Mouse (Mus musculus) left cerebral cortex, adult 9 months (tissue): ENCODE measurements at regions not wholly inside any gene's neighbourhood (a gene's known extent, or its start where the extent isn't known, plus 50 kb on each side); places are given as distances from the start of the nearest gene placed in this dataset.

Experiments used
- DNase-seq, 2 experiments: peaks; one replicate each; pipeline ENCODE4 v3.0.0; 2022; ENCODE audit warnings: low spot score in 2 of 2

DNA sequence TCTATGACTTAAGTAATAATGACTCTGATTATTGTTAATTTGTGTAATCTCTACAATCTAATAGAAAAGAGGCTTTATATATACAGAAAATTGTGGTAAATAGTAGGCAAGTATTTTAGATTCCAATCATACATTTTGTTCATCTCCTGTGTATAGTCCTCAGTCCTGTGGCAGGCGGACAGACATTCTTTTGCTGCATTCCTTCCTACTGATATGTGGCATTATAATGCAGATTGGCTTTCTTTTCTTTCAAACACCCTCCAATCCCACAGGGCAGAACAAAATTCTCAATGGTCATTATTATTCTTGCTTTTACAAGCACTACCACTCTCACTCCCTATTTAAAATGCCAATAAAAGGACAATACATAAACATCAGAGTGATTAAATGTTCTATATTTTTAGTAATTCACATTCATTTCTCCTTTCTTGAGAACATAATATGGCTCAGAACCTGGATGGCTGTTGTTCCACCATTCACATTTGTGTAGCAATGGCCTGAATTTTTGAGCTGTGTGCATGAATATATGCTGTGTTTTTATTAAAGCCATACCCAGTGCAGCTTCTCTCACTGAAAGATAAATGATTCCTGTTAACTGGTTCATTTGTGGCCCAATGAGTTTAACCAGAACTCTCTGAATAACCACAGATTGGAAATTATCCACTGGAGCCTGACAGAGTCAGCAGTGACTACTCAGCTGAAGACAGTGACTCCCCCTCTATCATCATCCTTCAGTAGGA lies 194.6 kb downstream of the Gm43517 start:
- no peak for DNase-seq

DNA sequence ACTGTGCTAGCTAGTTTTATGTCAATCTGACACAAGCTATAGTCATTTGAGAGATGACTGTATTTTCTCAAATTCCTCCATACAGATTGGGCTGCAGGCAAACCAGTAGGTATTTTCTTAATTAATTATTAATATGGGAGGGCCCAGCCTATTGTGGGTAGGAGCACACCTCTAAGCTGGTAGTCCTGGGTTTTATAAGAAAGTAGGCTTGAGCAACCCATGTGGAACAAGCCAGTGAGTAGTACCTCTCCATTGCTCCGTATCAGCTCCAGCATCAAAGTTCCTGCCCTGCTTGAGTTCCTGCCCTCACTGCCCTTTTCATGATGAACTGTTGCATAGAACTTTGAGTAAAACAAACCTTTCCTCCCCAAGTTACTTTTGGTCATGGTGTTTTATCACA lies 198.9 kb downstream of the Gm43517 start:
- no peak for DNase-seq

DNA sequence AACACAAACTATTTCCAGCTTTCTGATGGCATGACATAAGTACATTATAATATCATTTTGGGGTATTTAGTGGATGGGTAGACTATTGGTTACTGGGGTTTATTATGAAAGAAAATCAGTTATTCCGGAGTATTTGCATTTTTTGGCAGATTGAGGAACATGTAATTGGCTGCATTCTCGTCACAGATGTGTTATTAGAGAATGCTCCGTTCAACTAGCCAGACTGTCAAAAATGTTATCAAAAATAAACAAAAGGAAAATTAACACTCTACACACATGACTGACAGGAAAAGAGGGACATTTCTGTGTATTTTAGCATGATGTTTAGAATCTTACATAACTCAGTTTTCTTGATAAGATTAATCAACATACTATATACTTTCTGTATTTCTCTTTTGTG lies 237.3 kb downstream of the Gm43517 start:
- no peak for DNase-seq

DNA sequence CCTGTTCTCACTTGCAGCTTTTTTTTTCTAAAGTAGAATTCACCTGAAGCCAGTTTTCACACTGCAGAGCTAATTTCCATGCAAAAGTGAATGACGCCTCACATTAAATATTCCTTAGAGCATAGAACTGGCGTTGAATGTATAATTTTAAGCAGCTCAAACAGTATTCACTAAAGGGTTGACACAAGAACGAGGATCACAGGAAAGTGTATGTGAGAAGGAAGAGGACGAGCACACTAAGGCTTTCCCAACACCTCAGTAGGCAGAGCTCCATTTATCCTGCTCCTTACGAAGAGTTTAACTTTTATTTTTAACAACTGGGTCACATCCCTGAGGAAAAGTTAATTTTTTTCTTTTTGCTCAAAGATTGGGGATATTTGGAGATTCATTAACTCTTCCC lies 242.2 kb downstream of the Gm43517 start:
- no peak for DNase-seq

DNA sequence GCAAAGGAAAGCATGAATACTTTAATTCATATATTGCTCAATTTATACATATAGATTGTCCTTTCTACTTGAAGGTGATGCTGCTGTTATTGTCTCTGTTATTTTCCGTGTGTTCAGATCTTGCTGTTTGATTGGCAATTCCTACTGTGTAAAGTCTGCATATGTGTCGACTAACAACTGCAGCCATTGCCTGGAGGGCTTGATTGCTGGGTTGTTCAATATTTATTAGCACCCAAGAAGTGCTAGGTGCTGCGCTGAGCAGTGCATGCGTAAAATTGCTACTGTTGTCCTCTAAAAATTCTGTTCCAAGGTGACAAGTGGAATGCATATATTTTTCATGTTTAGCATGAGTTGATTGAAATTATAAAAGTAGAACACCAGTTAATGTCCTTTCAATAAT lies 243.0 kb downstream of the Gm43517 start:
- no peak for DNase-seq

DNA sequence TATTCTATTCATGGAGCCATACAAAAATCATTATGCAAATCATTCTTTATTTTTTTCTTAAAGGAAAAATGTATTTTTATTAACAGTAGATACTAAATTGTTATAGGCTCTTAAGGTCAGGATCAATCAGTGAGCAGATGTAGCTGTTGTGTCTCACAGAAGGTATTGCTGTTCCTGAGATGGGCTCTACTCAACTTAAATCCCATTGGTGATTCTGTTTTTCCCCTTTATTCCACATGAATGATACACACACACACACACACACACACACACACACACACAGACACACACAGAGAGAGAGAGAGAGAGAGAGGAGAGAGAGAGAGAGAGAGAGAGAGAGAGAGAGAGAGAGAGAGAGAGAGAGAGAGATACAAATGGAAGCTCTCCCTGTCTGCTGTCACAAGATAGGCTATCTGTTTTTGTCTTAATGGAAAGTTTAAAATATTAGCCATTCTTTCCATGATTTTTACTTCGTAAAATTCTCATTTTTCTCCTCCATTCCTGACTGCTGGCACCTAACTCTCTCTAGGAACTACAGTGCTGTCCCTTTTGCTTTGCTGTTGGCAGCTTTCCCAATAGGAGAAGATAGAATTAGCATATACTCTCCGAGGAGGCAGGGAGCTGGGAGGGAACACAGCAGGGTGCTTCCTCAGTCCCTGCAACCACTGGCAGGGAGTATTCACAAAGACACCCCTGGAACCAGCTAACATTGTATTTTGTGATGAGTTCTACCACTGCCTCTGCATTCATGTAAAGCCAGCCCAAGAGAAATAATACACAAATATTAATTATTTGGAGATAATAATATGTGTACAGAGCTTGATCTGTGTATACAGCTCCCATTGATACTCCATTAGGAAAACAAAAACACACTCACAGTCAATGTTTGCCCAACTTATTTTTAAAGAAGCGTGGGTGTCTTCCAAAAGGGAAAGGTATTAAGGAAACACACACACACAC lies 264.4 kb downstream of the Gm43517 start:
- peak in 1 of 2 experiments; percentile 6 for DNase-seq
